Mouse (Mus musculus) intestine, postnatal 0 days (tissue): ENCODE results near the gene Riox2. TPM values are rescaled to one million over a fixed set of nuclear protein-coding genes. Genes with fewer than 3 reads are reported as not detected.

ENCODE experiments used
- ATAC-seq: fragments of 200-750 bp; cut with Nextera tagmentation; 2 replicates; pipeline ENCODE4 v1.8.0; 2017; ENCODE audit warnings: mild to moderate bottlenecking, moderate TSS enrichment, moderate library complexity
- H3K27ac ChIP-seq: fragments of 300-500 bp; sonication (generic); 2 replicates; pipeline ENCODE4 v1.5.1; 2014; ENCODE audit warnings: mild to moderate bottlenecking, low read depth, low read length, moderate library complexity
- H3K27me3 ChIP-seq: fragments of 300-500 bp; sonication (generic); replicated peaks from 2 replicates; pipeline ENCODE4 v1.6.1; 2014; ENCODE audit warnings: low read length, mixed read lengths; ENCODE audit not compliant: control insufficient read depth, insufficient read depth
- H3K36me3 ChIP-seq: fragments of 300-500 bp; sonication (generic); 2 replicates; pipeline ENCODE4 v1.6.1; 2014; ENCODE audit warnings: mild to moderate bottlenecking, moderate library complexity; ENCODE audit not compliant: control insufficient read depth, insufficient read depth
- H3K4me1 ChIP-seq: fragments of 300-500 bp; sonication (generic); replicated peaks from 2 replicates; pipeline ENCODE4 v1.6.1; 2014; ENCODE audit warnings: antibody characterized with exemption, low read length, mixed read lengths; ENCODE audit not compliant: control insufficient read depth, insufficient read depth
- H3K4me2 ChIP-seq: fragments of 300-500 bp; sonication (generic); replicated peaks from 2 replicates; pipeline ENCODE4 v1.6.1; 2014; ENCODE audit warnings: low read depth, mild to moderate bottlenecking, moderate library complexity
- H3K4me3 ChIP-seq: fragments of 300-500 bp; sonication (generic); 2 replicates; pipeline ENCODE4 v1.5.1; 2014; ENCODE audit warnings: low read depth, low read length
- H3K9ac ChIP-seq: fragments of 300-500 bp; sonication (generic); 2 replicates; pipeline ENCODE4 v1.6.1; 2014; ENCODE audit warnings: mild to moderate bottlenecking, low read depth, low read length
- H3K9me3 ChIP-seq: fragments of 300-500 bp; sonication (generic); 2 replicates; pipeline ENCODE4 v1.6.1; 2016; ENCODE audit warnings: mixed run types; ENCODE audit not compliant: control insufficient read depth
- CTCF ChIP-seq: sonication (generic); IDR thresholded peaks from 2 replicates; pipeline ENCODE4 v1.5.1; 2016; ENCODE audit warnings: low read depth, mild to moderate bottlenecking, control low read depth, antibody characterized with exemption, moderate library complexity
- WGBS: fragments of 180-500 bp; shearing (Covaris S2); extraction: QIAGEN DNeasy Blood & Tissue Kit; methylation state at CpG from one replicate; pipeline ENCODE4 v1.1.7; 2014; 5-methylcytosine and 5-hydroxymethylcytosine counted together
- polyA plus RNA-seq: library from polyadenylated mRNA; unstranded; fragments of >200 nt; fragmentation: Nextera tagmentation; extraction: Ambion mirVana; gene quantifications from 2 replicates; pipeline ENCODE4 v1.2.1, GENCODE M21; 2015

Riox2 gene
- polyA plus RNA-seq, 1 experiment from 2014 or later, result 13.6 TPM

DNA sequence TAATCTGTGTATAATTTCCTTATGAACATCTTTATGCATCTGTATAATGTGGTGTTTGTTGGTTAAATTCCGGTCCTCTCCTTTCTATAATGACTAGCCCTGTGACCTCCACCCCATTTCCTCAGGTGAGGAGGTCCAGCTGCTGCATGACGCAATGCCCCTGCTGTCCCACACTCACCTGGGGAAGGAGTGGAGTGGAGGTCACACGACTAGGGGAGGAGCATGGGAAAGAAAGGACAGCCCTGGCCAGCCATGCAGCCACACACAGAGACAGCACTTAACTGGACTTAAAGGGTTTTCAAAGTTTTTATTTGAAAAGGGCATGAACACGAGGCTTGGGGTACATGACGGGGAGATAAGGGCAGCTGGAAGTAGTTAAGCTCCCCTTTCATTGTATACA lies 59.7 kb downstream of the Riox2 start:
- H3K9me3 ChIP-seq, result no peaks in the 10 kb centered on the region
- no peak for TF ChIP-seq CTCF
- H3K36me3 ChIP-seq, result peaks cover 11% of the 10 kb centered on the region; the same call in 1 of the 2 replicates
- WGBS, result 71% methylated on average over 5 of the region's 5 CpGs
- no peak overlapping the region for H3K9ac ChIP-seq
- no peak overlapping the region for H3K4me2 ChIP-seq
- ATAC-seq, result no peak
- H3K4me1 ChIP-seq, result no peaks in the 10 kb centered on the region
- no peaks in the 10 kb centered on the region for H3K27me3 ChIP-seq
- no peak overlapping the region for H3K4me3 ChIP-seq
- H3K27ac ChIP-seq, result no peak overlapping the region

DNA sequence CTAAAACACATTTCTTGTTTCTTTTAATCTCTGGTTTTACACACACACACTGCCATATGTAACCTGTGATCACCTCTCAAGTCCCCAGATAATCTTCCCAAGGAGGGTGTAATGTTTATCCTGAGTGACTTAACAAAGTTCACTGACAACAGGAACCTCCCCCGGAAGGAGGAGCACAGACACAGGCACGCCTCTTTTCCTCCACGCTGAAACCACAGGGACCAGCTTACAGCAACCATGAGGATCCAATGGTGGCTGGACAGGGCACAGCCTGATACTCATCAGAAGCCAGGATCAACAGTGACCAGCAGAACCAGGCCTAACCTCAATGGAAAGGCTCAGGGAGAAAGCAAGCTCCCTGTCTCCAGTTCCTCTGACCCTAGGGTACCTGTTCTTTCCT lies 61.0 kb downstream of the Riox2 start:
- Histone ChIP-seq H3K27me3 (no peaks in the 10 kb centered on the region), H3K27ac (no peak overlapping the region), H3K4me1 (no peaks in the 10 kb centered on the region), H3K4me3 (no peak overlapping the region), H3K4me2 (no peak overlapping the region), H3K9ac (no peak overlapping the region), H3K36me3 (peaks cover 11% of the 10 kb centered on the region; the same call in 1 of the 2 replicates), H3K9me3 (no peaks in the 10 kb centered on the region)
- TF ChIP-seq CTCF, result no peak
- peak; percentile 43; the same call in 1 of the 2 replicates for ATAC-seq
- WGBS, result 33% methylated on average over 3 of the region's 3 CpGs

DNA sequence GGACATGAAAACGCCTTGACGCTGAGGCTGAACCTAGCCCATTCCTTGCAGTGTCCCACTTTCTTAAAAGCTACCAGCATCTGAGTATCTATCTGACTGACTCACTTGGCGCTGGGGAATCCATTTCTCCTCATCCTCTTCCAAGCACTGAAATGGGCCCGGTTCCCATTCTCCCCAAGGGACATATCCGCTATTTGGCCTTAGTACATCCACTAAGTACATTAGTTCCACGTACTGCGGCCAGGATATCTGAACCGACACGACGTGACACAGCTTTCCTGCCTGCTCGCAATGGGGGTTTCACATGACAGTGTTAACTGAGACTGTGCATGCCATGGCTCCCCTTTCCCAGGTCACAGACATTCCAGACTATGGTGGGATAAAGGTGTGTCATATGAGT lies 62.8 kb downstream of the Riox2 start:
- Histone ChIP-seq H3K9me3 (no peaks in the 10 kb centered on the region), H3K36me3 (peaks cover 11% of the 10 kb centered on the region; the same call in 1 of the 2 replicates), H3K27me3 (no peaks in the 10 kb centered on the region), H3K4me3 (no peak overlapping the region), H3K4me1 (no peaks in the 10 kb centered on the region), H3K27ac (no peak overlapping the region), H3K9ac (no peak overlapping the region), H3K4me2 (no peak overlapping the region)
- no peak for ATAC-seq
- no peak for TF ChIP-seq CTCF
- 94% methylated on average over 11 of the region's 11 CpGs for WGBS

DNA sequence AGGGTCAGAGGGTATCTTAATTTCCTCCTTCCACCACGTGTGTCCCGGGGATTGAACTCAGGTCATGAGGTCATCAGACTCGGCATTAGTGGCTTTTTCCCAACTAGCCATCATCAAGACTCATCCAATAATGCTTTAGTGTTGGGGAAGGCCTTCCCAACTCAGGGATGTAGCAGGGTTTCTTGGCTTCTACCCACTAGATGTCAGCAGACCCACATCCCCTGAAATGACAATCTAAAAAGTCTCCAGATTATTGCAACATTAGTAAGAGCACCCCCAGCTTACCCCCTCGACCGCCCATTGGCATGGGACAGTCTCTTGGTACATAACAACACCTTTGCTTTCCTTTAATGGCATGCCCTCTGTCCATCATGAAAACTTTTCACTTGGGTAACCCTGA lies 64.1 kb downstream of the Riox2 start:
- H3K36me3 ChIP-seq, result peaks cover 11% of the 10 kb centered on the region; the same call in 1 of the 2 replicates
- H3K9ac ChIP-seq, result no peak overlapping the region
- no peak overlapping the region for H3K27ac ChIP-seq
- no peak overlapping the region for H3K4me2 ChIP-seq
- 75% methylated on average over 5 of the region's 5 CpGs for WGBS
- H3K4me3 ChIP-seq, result no peak overlapping the region
- no peak for ATAC-seq
- no peaks in the 10 kb centered on the region for H3K27me3 ChIP-seq
- TF ChIP-seq CTCF, result peak; percentile 43
- H3K9me3 ChIP-seq, result no peaks in the 10 kb centered on the region
- H3K4me1 ChIP-seq, result no peaks in the 10 kb centered on the region

DNA sequence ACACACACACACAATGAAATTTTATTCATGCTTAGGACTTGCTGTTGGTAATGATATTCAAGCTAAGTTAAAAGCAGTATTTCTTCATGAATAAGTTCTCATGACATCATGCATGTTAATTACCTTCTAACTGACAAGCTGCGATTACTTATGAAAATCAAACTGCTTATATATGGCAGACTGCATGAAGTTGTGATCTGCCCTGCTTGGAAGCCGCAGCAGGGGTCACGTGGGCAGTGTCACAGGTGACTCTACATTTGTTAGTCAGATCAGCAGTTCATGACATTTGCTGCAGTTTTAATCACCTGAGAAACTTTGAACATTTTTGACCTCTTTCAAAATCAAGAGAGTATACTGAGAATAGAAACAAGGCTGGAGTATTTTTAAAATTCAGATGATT lies 69.4 kb downstream of the Riox2 start:
- Histone ChIP-seq H3K27ac (no peak overlapping the region), H3K4me3 (no peak overlapping the region), H3K4me1 (0 out of 2 replicates have a peak, but pooled peaks cover 2% of the 10 kb centered on the region), H3K9ac (no peak overlapping the region), H3K9me3 (no peaks in the 10 kb centered on the region), H3K4me2 (no peak overlapping the region), H3K36me3 (no peaks in the 10 kb centered on the region), H3K27me3 (no peaks in the 10 kb centered on the region)
- WGBS, result 91% methylated on average over 3 of the region's 3 CpGs
- no peak for ATAC-seq
- no peak for TF ChIP-seq CTCF

DNA sequence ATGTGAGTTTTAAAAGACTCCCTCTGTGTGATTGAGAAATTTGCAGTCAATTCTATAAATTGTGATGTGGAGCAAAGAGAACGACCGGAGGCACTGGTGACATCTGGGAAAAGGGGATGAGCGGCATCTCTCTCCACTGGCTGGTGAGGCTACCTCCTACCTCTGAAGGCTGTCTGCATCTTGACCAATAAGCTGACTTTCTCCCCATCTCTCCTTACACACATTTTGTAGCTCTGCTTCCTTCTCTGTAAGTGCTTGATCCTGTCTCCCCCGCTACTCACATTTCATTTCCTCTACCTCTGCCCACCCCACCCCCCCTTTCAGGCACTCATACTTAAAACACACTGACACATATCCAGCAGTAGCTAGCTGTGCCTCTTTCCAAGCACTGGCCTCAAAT lies 69.8 kb downstream of the Riox2 start:
- TF ChIP-seq CTCF, result no peak
- WGBS, result 82% methylated on average over 4 of the region's 4 CpGs
- Histone ChIP-seq H3K27ac (no peak overlapping the region), H3K9me3 (no peaks in the 10 kb centered on the region), H3K9ac (no peak overlapping the region), H3K4me1 (0 out of 2 replicates have a peak, but pooled peaks cover 2% of the 10 kb centered on the region), H3K4me2 (no peak overlapping the region), H3K36me3 (no peaks in the 10 kb centered on the region), H3K27me3 (no peaks in the 10 kb centered on the region), H3K4me3 (no peak overlapping the region)
- ATAC-seq, result no peak

Other genes starting within 250 kb of the Riox2 start
- gene Olfr201, start 199.1 kb upstream of the Riox2 start, polyA plus RNA-seq, result 0.05 and 0.09 TPM in 2 replicates
- gene Olfr202, start 185.0 kb upstream of the Riox2 start, polyA plus RNA-seq, result not detected in 2 replicates
- gene Olfr203, start 172.9 kb upstream of the Riox2 start, polyA plus RNA-seq, result 0.10 TPM in 1 of 2 replicates, not detected in the other
- gene Olfr204, start 153.5 kb upstream of the Riox2 start, polyA plus RNA-seq, result not detected in 2 replicates
- not detected in 2 replicates for gene Olfr205, start 140.6 kb upstream of the Riox2 start, polyA plus RNA-seq
- gene Olfr206, start 122.5 kb upstream of the Riox2 start, polyA plus RNA-seq, result not detected in 2 replicates
- gene Olfr209, start 107.8 kb upstream of the Riox2 start, polyA plus RNA-seq, result not detected in 2 replicates
- not detected in 2 replicates for gene Gabrr3, start 64.4 kb upstream of the Riox2 start, polyA plus RNA-seq
- 3.1 and 3.2 TPM in 2 replicates for gene Crybg3, start 129.2 kb downstream of the Riox2 start, polyA plus RNA-seq
- gene Arl6, start 167.6 kb downstream of the Riox2 start, polyA plus RNA-seq, result 9.9 and 10.0 TPM in 2 replicates